Mouse (Mus musculus): Measurements from ENCODE around the gene Hira. TPM values are rescaled to one million over a fixed set of nuclear protein-coding genes. Genes with fewer than 3 reads are reported as not detected.
"Not testable (repeated sequence)": the region's sequence is repeated elsewhere in the genome, so short reads cannot be mapped to it uniquely, and the experiment has no call there.

Hira gene
- 28.3 and 34.5 TPM in 2 replicates for total RNA-seq (2015)
- total RNA-seq (2017) = 43.8 and 60.5 TPM in 2 replicates

GRCm38 (mm10) chr16:18876442-18877308, at the start of gene Hira, which contains the start of gene Mrpl40:
Gene Hira (plus strand): TSS chr16:18877037.
Gene Mrpl40 (minus strand): TSS chr16:18876862.
- peak; percentile 79 for ATAC-seq (ENCODE audit: poor library complexity, severe bottlenecking)

DNA sequence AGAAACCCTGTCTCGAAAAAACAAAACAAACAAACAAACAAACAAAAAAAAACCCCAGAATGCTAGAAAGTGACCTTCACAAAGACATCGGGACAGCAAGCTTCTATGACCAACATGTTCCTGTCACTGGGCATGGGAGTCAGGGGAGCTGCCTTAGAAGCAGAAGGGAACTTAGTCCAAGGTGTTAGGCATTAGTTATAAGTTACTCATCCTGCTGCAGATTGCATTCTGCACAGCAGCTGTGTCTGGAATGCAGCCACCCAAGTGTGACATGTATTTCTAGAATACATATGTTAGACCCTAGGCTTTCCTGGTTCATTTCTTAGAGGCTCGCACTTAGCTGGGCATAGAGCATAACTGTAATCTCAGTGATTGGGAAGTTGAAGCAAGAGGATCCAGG, 48.2 kb upstream of the Hira start:
- ATAC-seq (ENCODE audit: poor library complexity, severe bottlenecking) = no peak

DNA sequence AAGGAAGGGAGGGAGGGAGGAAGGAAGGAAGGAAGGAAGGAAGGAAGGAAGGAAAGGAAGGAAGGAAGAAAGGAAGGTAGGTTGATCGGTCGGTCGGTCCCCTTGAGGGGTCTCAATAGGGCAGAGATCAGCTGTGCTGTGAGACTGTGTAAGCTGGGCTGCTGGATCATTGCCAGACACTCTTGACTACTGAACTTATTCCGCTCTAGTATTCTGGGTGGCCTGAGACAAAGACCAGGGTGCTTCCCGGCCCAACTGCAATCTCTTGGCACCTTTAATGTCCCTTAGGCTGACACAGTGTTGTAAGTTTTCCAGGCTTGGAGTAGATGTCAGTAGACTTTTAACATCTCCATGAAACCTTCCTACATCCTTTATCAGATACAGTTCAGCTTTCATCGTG, 47.7 kb upstream of the Hira start:
- ATAC-seq (ENCODE audit: poor library complexity, severe bottlenecking) = no peak

DNA sequence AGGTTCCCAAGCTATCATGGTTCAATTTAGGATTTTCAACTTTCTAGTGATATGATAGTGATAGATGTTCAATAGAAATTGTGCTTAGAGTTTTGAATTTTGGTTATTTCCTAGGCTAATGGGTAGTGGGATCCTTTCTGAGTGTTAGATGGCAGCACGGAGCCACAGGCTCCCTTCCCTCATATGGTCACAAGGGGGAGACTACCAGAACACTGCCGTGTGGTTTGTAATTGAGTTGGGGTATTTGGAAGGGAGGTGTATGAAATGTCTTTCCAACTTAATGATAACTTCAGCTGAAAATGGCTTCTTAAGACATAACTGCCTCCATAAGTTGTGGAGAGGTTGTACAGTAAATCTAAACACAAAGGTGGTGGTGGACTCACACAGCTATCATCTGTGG, 43.4 kb upstream of the Hira start:
- no peak for ATAC-seq (ENCODE audit: poor library complexity, severe bottlenecking)

GRCm38 (mm10) chr16:18836073-18836467, 40.8 kb upstream of the Hira start:
- ATAC-seq (ENCODE audit: poor library complexity, severe bottlenecking) = no peak

GRCm38 (mm10) chr16:18836468-18837208, 40.2 kb upstream of the Hira start, which contains the start of the genes 2510002D24Rik and Gm28539:
Gene 2510002D24Rik (plus strand): TSS chr16:18836578.
Gene Gm28539 (plus strand): TSS chr16:18836584.
- ATAC-seq (ENCODE audit: poor library complexity, severe bottlenecking) = peak; percentile 99

DNA sequence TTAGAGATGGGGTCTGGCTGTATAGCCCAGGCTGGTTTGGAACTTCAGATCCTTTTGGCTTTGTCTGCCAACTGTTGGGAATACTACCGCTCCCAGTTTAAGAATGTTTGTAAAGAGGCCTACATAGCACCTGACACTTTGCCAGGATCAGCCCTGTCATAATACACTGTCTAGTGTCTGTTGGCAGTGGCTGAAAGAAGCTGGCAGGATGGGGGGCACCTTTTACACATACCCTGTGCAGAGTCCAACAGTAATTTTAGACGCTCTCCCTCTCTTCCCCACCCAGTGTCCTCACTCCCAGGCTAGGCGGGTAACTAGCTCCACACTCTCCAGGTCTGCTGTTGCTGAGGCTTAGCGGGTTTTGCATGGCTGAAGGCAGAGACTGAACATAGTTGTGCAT, 38.5 kb upstream of the Hira start:
- no peak for ATAC-seq (ENCODE audit: poor library complexity, severe bottlenecking)

DNA sequence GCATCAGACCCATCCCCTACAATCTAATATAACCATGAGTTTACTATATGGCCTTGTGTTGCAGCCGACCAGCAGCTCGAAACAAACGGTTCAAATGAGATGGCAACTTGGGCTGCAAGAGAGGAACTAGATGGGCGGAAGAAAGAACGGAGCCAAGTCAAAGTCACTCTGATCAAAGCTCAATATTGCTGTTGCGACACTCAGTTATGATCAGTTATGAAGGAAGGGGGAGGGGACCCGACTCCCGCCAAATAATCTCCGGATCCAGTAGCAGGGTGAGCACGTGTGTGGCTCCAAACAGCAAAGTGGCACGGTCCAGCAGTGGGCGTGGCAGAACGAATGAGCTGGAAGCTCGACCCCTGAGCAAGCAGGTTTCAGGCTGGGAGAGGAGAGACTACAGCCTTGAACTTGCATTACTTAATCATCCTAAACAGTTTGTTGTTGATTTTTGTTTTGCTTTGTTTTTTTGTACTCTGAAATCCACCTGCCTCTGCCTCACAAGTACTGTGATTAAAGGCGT, 30.5 kb upstream of the Hira start:
- no peak for ATAC-seq (ENCODE audit: poor library complexity, severe bottlenecking)

DNA sequence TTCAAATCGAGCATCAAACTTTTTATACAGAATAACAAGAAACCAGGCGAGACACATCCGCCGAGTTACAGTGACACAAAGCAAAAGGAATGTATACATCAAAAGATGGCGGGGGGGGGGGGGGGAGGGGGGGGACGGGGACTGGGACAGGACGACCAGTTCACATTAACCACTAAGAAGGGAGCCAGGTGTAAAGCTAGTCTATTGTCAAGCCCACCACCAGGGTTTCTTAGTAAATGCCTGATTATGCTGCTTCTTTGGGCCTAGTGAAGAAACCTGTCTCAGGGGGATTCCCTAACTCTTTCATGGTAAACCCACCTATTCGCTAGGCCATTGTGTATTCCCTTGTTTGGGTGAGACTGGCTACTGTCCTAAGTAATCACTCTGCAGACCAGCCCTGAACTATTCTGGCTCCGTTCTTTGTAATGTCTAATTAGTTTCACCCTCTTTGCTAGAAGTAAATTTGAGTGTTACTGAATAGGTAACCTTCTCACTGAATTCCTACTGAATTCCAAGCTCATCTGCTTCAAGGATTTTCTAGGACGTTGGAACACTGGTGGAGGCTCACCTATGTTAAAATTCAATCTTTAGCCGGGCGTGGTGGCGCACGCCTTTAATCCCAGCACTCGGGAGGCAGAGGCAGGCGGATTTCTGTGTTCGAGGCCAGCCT, 27.2 kb upstream of the Hira start:
- ATAC-seq (ENCODE audit: poor library complexity, severe bottlenecking) = not testable (repeated sequence)

GRCm38 (mm10) chr16:18858551-18858950, 18.3 kb upstream of the Hira start:
- ATAC-seq (ENCODE audit: poor library complexity, severe bottlenecking) = peak; percentile 91

DNA sequence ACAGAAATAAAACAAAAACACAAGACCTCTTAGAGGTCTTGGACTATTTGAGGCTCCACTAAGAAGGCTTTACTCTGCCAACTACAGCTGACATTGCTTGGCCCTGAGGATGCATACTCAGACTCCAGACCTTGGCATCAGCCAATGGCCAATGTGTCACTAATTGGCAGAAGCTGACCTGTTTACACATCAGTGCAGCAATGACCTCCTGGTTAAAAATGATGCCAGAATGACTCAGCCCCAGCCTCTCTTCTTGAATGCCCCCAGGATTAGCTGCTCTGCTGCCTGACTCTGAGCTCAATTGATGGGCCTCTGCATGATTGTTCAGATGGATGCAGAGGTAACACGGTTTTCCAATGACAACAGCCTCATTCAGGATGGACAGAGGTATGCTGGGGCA, 16.7 kb upstream of the Hira start:
- ATAC-seq (ENCODE audit: poor library complexity, severe bottlenecking) = no peak

DNA sequence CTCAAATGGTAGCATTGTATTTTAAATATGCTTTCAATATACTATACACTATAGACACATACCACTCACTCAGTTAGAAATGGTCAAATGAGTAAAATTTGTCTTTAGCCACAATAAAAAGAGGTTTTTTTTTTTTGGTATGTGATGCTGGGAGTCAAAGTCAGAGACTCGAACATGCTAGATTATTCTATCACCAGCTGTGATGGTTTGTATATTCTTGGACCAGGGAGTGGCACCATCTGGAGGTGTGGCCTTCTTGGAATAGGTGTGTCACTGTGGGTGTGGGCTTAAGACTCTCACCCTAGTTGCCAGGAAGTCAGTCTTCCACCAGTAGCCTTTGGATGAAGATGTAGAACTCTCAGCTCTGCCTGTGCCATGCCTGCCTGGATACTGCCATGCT, 6.3 kb upstream of the Hira start:
- not testable (repeated sequence) for ATAC-seq (ENCODE audit: poor library complexity, severe bottlenecking)

GRCm38 (mm10) chr16:18876091-18876441, 771 bp upstream of the Hira start:
- ATAC-seq (ENCODE audit: poor library complexity, severe bottlenecking) = no peak; the same call in 1 of the 2 replicates

DNA sequence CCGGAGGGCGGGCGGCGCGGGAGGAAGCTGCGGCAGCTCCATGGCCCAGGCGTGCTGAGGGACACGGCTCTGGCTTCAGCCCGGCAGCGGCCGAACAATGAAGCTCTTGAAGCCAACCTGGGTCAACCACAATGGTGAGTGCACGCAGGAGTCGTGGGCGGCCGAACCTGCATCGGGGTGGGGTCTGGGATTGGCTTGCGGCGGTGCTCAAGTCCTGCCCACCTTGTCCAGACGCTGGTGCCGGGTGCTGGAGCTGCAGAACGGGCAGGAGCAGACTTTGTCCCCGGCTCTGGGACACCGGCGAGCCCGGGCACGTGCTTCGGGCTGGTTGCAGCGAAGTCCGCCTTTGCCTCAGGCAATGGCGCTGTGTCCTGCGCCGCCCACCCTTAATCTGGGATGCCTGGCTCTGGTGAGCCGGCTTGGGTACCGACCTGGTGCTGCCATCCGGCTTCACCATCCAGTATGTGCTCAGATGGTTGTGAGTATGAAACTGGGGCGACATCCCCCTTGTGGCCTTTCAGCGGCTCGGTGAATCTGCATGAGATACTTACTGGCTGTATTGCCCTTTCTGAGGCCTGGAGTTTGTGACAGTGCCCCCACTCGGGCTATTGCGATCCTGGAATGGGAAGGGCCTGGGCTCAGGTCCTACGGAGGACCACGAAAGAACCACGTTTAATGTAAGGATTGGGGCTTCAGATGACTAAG, 701 bp downstream of the Hira start:
- peak; percentile 22 for ATAC-seq (ENCODE audit: poor library complexity, severe bottlenecking)

DNA sequence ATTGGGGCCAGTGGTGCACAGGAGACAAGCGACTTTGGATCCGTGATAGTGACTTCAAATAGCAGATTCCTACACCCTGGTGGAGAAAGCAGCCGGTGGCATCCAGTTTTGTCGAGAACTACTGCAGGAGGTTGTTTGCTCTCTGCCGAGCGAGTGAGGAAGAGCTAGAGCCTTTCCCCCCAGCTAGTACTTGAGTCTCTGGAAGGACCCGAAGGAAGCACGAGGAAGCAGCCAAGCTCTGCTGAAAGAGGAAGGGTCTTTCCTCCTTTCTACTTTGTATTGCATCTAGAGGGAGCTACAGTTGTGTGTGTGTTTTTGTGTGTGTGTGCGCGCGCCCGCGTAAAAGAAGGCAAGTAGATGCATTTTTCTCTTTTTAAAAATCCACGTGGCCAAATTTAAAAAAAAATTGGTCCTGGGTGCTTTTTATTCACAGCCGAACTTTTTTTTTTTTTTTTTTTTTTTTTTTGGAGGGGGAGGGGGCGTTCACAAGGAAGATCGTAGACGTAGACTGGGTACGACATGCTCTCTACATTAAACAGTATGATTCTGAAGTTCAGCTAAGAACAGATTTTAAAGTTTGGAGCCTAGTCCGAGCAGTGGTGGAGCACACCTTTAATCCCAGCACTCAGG, 1.4 kb downstream of the Hira start:
- peak; percentile 1; the same call in 1 of the 2 replicates for ATAC-seq (ENCODE audit: poor library complexity, severe bottlenecking)

GRCm38 (mm10) chr16:18884044-18884443, 7.2 kb downstream of the Hira start:
- ATAC-seq (ENCODE audit: poor library complexity, severe bottlenecking) = no peak

- ATAC-seq (ENCODE audit: poor library complexity, severe bottlenecking) = no peak
Measured at GRCm38 (mm10) chr16:18893840-18894372, 17.1 kb downstream of the Hira start.

DNA sequence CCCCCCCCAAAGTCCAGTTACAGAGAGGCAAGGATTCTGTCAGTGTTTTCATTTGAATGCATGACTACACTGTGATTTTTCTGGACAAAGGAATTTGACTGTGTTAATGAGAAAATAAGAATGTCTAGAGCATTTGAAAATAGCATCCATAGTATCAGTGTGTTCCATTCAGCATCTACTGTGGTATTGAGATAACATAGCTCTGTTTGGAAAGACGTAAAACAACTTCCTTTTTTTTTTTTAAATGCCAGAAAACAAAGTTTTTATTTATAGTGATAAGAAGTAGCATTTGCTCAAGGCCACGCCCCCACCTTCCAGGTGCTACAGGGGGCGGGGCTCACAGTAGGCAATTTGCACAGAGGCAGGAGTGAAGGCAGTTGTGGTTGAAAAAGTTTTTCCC, 18.4 kb downstream of the Hira start:
- ATAC-seq (ENCODE audit: poor library complexity, severe bottlenecking) = no peak

- ATAC-seq (ENCODE audit: poor library complexity, severe bottlenecking) = no peak
Measured at GRCm38 (mm10) chr16:18896429-18896828, 19.6 kb downstream of the Hira start.

- no peak for ATAC-seq (ENCODE audit: poor library complexity, severe bottlenecking)
Measured at GRCm38 (mm10) chr16:18905648-18906047, 28.8 kb downstream of the Hira start.

Measured in megakaryocyte, adult 5-6 weeks (primary cell).